Mouse (Mus musculus): ENCODE measurements around the gene Pfkl.

DNA sequence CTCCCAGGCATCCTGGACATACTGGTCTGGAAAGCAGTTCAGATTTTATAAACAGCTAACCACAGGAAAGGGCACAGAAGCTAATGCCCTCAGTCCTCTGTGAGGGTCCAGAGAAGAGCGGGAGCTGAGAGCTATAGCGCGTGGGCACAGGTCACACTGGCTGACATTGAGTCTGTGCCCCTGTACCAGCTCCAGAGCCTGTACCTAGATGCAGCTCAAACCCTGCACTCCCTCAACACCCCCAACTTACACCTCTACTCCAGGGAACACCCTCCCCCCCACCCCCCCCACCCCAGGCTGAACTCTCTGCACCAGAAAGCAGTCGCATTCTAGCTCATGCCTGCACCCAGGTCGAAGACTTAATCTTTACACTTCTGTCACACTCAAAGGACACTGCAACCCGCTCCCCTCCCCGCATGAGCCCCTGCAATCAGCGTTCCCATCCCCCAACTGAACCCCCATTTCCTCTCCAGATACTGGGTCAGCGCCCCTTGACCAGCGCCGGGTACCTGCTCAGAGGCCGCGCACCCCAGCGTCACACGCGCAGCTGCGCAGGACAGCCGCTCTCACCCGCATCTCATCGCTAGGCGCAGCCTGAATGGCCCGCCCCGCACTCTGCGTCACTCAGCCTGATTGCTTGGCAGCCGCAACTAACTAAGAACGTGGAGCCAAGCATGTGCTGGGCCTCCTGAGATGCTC lies 40.5 kb downstream of the Pfkl start:
- TF ChIP-seq EP300 (IDR thresholded peaks at IDR 0.05; ENCODE audit: insufficient read depth, low read depth, low read length) (no peak), POLR2A (IDR thresholded peaks at IDR 0.05; ENCODE audit: insufficient read depth, low read depth, low read length) (no peak)

All from heart, adult 2 months (tissue).